Mouse (Mus musculus) heart, adult 11 months (tissue): ENCODE data around the gene Col6a6.

Source experiments
- DNase-seq: peaks from one replicate; pipeline ENCODE4 v3.0.0; 2022

Gene Col6a6

GRCm38 (mm10) chr9:105800286-105800685 is 27.7 kb downstream of the Col6a6 start:
- DNase-seq, result peak; percentile 80

GRCm38 (mm10) chr9:105796137-105796536 is 31.8 kb downstream of the Col6a6 start:
- DNase-seq, result no peak

GRCm38 (mm10) chr9:105794965-105795364 is 33.0 kb downstream of the Col6a6 start:
- DNase-seq, result peak; percentile 44

- peak; percentile 81 for DNase-seq
These were observed 36.1 kb downstream of the Col6a6 start for GRCm38 (mm10) chr9:105791810-105792209.

GRCm38 (mm10) chr9:105788203-105788602 is 39.8 kb downstream of the Col6a6 start:
- peak; percentile 58 for DNase-seq

GRCm38 (mm10) chr9:105787800-105788199 is 40.2 kb downstream of the Col6a6 start:
- DNase-seq, result peak; percentile 68

- peak; percentile 65 for DNase-seq
These were observed 43.9 kb downstream of the Col6a6 start for GRCm38 (mm10) chr9:105784026-105784425.

- DNase-seq, result peak; percentile 83
These were observed 47.3 kb downstream of the Col6a6 start for GRCm38 (mm10) chr9:105780696-105781095.

- no peak for DNase-seq
These were observed 49.2 kb downstream of the Col6a6 start for GRCm38 (mm10) chr9:105778741-105779140.

GRCm38 (mm10) chr9:105774878-105775277 is 53.1 kb downstream of the Col6a6 start:
- peak; percentile 97 for DNase-seq

- DNase-seq, result peak; percentile 91
These were observed 53.6 kb downstream of the Col6a6 start for GRCm38 (mm10) chr9:105774321-105774720.

- no peak for DNase-seq
These were observed 56.6 kb downstream of the Col6a6 start for GRCm38 (mm10) chr9:105771380-105771779.

- DNase-seq, result peak; percentile 84
These were observed 57.3 kb downstream of the Col6a6 start for GRCm38 (mm10) chr9:105770690-105771089.

GRCm38 (mm10) chr9:105765891-105766290 is 62.1 kb downstream of the Col6a6 start:
- no peak for DNase-seq

- DNase-seq, result peak; percentile 36
These were observed 63.3 kb downstream of the Col6a6 start for GRCm38 (mm10) chr9:105764681-105765080.

- no peak for DNase-seq
These were observed 63.8 kb downstream of the Col6a6 start for GRCm38 (mm10) chr9:105764127-105764526.

- no peak for DNase-seq
These were observed 64.3 kb downstream of the Col6a6 start for GRCm38 (mm10) chr9:105763625-105764024.

- no peak for DNase-seq
These were observed 65.7 kb downstream of the Col6a6 start for GRCm38 (mm10) chr9:105762274-105762673.

- peak; percentile 96 for DNase-seq
These were observed 69.1 kb downstream of the Col6a6 start for GRCm38 (mm10) chr9:105758861-105759260.

- DNase-seq, result peak; percentile 92
These were observed 69.7 kb downstream of the Col6a6 start for GRCm38 (mm10) chr9:105758173-105758765.

- no peak for DNase-seq
These were observed 73.7 kb downstream of the Col6a6 start for GRCm38 (mm10) chr9:105754256-105754655.

GRCm38 (mm10) chr9:105745861-105746260 is 82.1 kb downstream of the Col6a6 start:
- DNase-seq, result no peak

GRCm38 (mm10) chr9:105740413-105740812 is 87.5 kb downstream of the Col6a6 start:
- no peak for DNase-seq

GRCm38 (mm10) chr9:105739446-105739845 is 88.5 kb downstream of the Col6a6 start:
- DNase-seq, result no peak

GRCm38 (mm10) chr9:105737448-105737847 is 90.5 kb downstream of the Col6a6 start:
- DNase-seq, result peak; percentile 96
